Mouse (Mus musculus) liver, embryonic 16.5 days (tissue): ENCODE measurements around the gene 2310039H08Rik. TPM values are rescaled to one million over a fixed set of nuclear protein-coding genes. Genes with fewer than 3 reads are reported as not detected.

Source experiments
- ATAC-seq: fragments of 200-750 bp; cut with Nextera tagmentation; 2 replicates; pipeline ENCODE4 v1.8.0; 2017; ENCODE audit warnings: low read depth, mild to moderate bottlenecking, moderate number of reproducible peaks, moderate library complexity
- H3K27ac ChIP-seq: fragments of 300-500 bp; sonication (generic); 2 replicates; pipeline ENCODE4 v1.5.1; 2014; ENCODE audit warnings: mild to moderate bottlenecking, low read length
- H3K27me3 ChIP-seq: fragments of 300-500 bp; sonication (generic); 2 replicates; pipeline ENCODE4 v1.6.1; 2014; ENCODE audit warnings: low read depth, low read length, mixed read lengths; ENCODE audit not compliant: control insufficient read depth, insufficient read depth
- H3K36me3 ChIP-seq: fragments of 300-500 bp; sonication (generic); 2 replicates; pipeline ENCODE4 v1.6.1; 2014; ENCODE audit warnings: mild to moderate bottlenecking; ENCODE audit not compliant: control insufficient read depth, insufficient read depth
- H3K4me1 ChIP-seq: fragments of 300-500 bp; sonication (generic); 2 replicates; pipeline ENCODE4 v1.6.1; 2014; ENCODE audit warnings: low read depth, low read length, mixed read lengths; ENCODE audit not compliant: control insufficient read depth
- H3K4me2 ChIP-seq: fragments of 300-500 bp; sonication (generic); 2 replicates; pipeline ENCODE4 v1.6.1; 2014; ENCODE audit warnings: low read depth, low read length, mixed read lengths
- H3K4me3 ChIP-seq: fragments of 300-500 bp; sonication (generic); 2 replicates; pipeline ENCODE4 v1.5.1; 2014; ENCODE audit warnings: low read depth, mild to moderate bottlenecking, low read length
- H3K9ac ChIP-seq: fragments of 300-500 bp; sonication (generic); 2 replicates; pipeline ENCODE4 v1.6.1; 2014; ENCODE audit warnings: low read depth, low read length
- H3K9me3 ChIP-seq: fragments of 300-500 bp; sonication (generic); replicated peaks from 2 replicates; pipeline ENCODE4 v1.6.1; 2016; ENCODE audit warnings: low read length; ENCODE audit not compliant: control insufficient read depth
- WGBS: fragments of 180-500 bp; shearing (Covaris S2); extraction: QIAGEN DNeasy Blood & Tissue Kit; methylation state at CpG from one replicate; pipeline ENCODE4 v1.1.7; 2014; ENCODE audit not compliant: insufficient replicate concordance; 5-methylcytosine and 5-hydroxymethylcytosine counted together
- polyA plus RNA-seq: library from polyadenylated mRNA; unstranded; fragments of >200 nt; fragmentation: Nextera tagmentation; extraction: Ambion mirVana; gene quantifications from 2 replicates; pipeline ENCODE4 v1.2.1, GENCODE M21; 2015

Gene 2310039H08Rik
- polyA plus RNA-seq, 1 experiment from 2014 or later: 56.1 TPM

DNA sequence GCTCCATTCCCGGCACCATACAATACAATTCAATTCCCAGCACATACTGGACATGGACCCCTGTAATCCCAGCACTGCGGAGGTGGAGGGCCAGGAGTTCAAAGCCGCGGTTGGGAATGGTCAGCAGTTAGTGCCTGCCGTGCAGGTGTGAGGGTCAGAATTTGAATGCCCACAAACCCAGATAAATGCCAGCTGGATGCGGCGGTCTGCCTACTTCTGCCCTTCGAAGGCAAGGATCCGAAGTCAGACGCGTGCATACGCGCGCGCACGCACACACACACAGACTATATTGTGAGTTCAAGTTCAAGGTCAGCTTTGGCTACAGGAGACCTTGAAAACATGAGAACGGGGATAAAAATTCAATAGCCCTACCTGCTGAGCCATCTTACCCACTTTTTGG is 819 bp upstream of the 2310039H08Rik start:
- Histone ChIP-seq H3K27ac (no peak overlapping the region; the same call in 1 of the 2 replicates), H3K9me3 (no peaks in the 10 kb centered on the region), H3K4me3 (peak overlapping the region; percentile 88), H3K36me3 (peaks cover 11% of the 10 kb centered on the region), H3K27me3 (no peaks in the 10 kb centered on the region), H3K9ac (peak overlapping the region; percentile 29; the same call in 1 of the 2 replicates), H3K4me1 (peaks cover 24% of the 10 kb centered on the region), H3K4me2 (peak overlapping the region; percentile 73)
- ATAC-seq: no peak
- WGBS: 58% methylated on average over 17 of the region's 17 CpGs

DNA sequence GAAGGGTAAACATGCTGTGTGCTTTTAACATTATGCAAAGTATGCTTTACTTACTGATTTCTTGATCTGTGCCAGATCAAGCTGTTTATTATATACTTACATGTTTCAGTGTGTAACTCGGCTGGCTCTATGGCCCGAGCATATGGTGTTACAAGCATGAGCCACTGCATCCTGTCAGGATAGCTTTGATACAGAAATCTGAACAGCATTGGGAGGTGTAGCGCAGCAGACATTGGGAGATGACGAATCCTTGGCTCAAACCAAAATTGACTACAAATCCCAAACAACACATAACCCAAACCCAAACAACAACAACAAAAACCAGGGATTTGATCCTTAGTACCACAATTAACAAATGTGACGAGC is 414 bp upstream of the 2310039H08Rik start:
- peak overlapping the region; percentile 85 for H3K9ac ChIP-seq
- ATAC-seq: no peak

GRCm38 (mm10) chr17:46773278-46774130 is 1.1 kb downstream of the 2310039H08Rik start:
- ATAC-seq: peak; percentile 10; the same call in 1 of the 2 replicates
- Histone ChIP-seq H3K4me3 (peak overlapping the region; percentile 88), H3K36me3 (peaks cover 25% of the 10 kb centered on the region), H3K4me2 (peak overlapping the region; percentile 73), H3K9me3 (no peaks in the 10 kb centered on the region), H3K9ac (peak overlapping the region; percentile 85), H3K4me1 (peaks cover 21% of the 10 kb centered on the region), H3K27ac (peak overlapping the region; percentile 85), H3K27me3 (no peaks in the 10 kb centered on the region)
- WGBS: 6% methylated on average over 19 of the region's 20 CpGs

More for the DNA sequence above, 414 bp upstream of the 2310039H08Rik start:
- peak overlapping the region; percentile 73 for H3K4me2 ChIP-seq
- H3K36me3 ChIP-seq: peaks cover 13% of the 10 kb centered on the region
- peak overlapping the region; percentile 88 for H3K4me3 ChIP-seq
- peaks cover 24% of the 10 kb centered on the region for H3K4me1 ChIP-seq
- no peaks in the 10 kb centered on the region for H3K27me3 ChIP-seq
- H3K9me3 ChIP-seq: no peaks in the 10 kb centered on the region
- peak overlapping the region; percentile 85; the same call in 1 of the 2 replicates for H3K27ac ChIP-seq
- 8% methylated on average over 5 of the region's 5 CpGs for WGBS

DNA sequence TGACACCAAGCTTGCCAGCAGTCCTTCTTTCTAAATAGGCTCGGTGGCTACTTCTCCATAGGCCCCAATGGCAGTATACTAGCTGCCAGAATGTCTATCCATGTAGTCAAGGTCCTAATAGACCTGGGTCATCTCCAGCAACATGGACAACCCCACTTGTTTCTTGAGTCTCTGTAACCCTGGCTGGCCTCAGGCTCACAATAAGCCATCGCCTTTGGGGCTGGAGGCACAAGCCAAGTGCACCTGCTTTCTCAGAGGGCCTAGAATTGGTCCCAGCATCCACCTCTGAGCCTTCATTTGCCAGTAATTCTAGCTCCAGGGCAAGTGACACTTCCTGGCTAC is 1.7 kb downstream of the 2310039H08Rik start:
- Histone ChIP-seq H3K9me3 (no peaks in the 10 kb centered on the region), H3K27ac (no peak overlapping the region; the same call in 1 of the 2 replicates), H3K4me3 (peak overlapping the region; percentile 88; the same call in 1 of the 2 replicates), H3K4me1 (peaks cover 21% of the 10 kb centered on the region), H3K4me2 (peak overlapping the region; percentile 73; the same call in 1 of the 2 replicates), H3K36me3 (peaks cover 30% of the 10 kb centered on the region), H3K27me3 (no peaks in the 10 kb centered on the region), H3K9ac (peak overlapping the region; percentile 16; the same call in 1 of the 2 replicates)
- WGBS: 46% methylated on average over 2 of the region's 2 CpGs
- ATAC-seq: no peak

- no peak overlapping the region for H3K4me3 ChIP-seq
- H3K27ac ChIP-seq: no peak overlapping the region
- H3K9me3 ChIP-seq: no peaks in the 10 kb centered on the region
- 92% methylated on average over 9 of the region's 9 CpGs for WGBS
- no peak overlapping the region for H3K9ac ChIP-seq
- no peak for ATAC-seq
- peaks cover 39% of the 10 kb centered on the region for H3K36me3 ChIP-seq
- no peaks in the 10 kb centered on the region for H3K27me3 ChIP-seq
- peaks cover 21% of the 10 kb centered on the region for H3K4me1 ChIP-seq
- no peak overlapping the region for H3K4me2 ChIP-seq
Observed at GRCm38 (mm10) chr17:46775070-46775469, 2.6 kb downstream of the 2310039H08Rik start.

GRCm38 (mm10) chr17:46776087-46776486 is 3.7 kb downstream of the 2310039H08Rik start:
- Histone ChIP-seq H3K9me3 (no peaks in the 10 kb centered on the region), H3K36me3 (peaks cover 45% of the 10 kb centered on the region), H3K4me3 (no peak overlapping the region), H3K9ac (no peak overlapping the region), H3K27me3 (no peaks in the 10 kb centered on the region), H3K4me1 (peaks cover 22% of the 10 kb centered on the region), H3K27ac (no peak overlapping the region), H3K4me2 (no peak overlapping the region)
- ATAC-seq: no peak
- WGBS: 77% methylated on average over 3 of the region's 3 CpGs

DNA sequence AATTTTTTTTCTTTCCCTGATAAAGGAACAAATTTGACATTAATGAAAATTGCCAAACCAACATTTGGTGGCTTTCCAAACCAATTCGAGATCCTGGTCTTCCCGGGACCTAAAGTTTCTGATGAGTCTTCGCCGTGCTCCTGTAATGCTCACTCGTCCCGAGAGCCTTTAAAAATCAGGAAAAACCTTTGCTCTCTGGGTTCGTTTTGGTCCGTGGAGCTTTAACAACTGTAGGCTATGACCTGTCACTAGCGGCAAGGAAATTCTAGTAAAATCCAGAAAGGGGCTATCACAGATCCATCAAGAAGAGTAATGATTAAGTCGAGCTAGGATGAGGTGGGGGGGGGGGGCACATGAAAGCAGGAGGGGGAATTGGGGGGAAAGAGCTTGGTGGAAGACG is 9.4 kb downstream of the 2310039H08Rik start:
- H3K4me3 ChIP-seq: peak overlapping the region; percentile 68
- no peaks in the 10 kb centered on the region for H3K9me3 ChIP-seq
- ATAC-seq: no peak
- peak overlapping the region; percentile 74 for H3K9ac ChIP-seq
- H3K27ac ChIP-seq: peak overlapping the region; percentile 79
- 2% methylated on average over 11 of the region's 11 CpGs for WGBS
- peaks cover 20% of the 10 kb centered on the region for H3K4me1 ChIP-seq
- no peaks in the 10 kb centered on the region for H3K27me3 ChIP-seq
- peak overlapping the region; percentile 77 for H3K4me2 ChIP-seq
- peaks cover 32% of the 10 kb centered on the region for H3K36me3 ChIP-seq

- Histone ChIP-seq H3K9me3 (no peaks in the 10 kb centered on the region), H3K9ac (peak within 1 kb of the TSS; percentile 74), H3K27ac (peak within 1 kb of the TSS; percentile 79), H3K4me1 (peaks cover 23% of the 10 kb centered on the region), H3K4me2 (peak within 1 kb of the TSS; percentile 77), H3K4me3 (peak within 1 kb of the TSS; percentile 68), H3K36me3 (peaks cover 26% of the 10 kb centered on the region), H3K27me3 (no peaks in the 10 kb centered on the region)
- under 1% methylated on average over 44 of the region's 44 CpGs for WGBS
- ATAC-seq: peak; percentile 94
Observed at GRCm38 (mm10) chr17:46782341-46783221, 10.1 kb downstream of the 2310039H08Rik start, which contains the start of gene Rpl7l1. Gene Rpl7l1, minus strand, starts transcription at chr17:46782672.
